Mouse (Mus musculus): ENCODE measurements at regions not wholly inside any gene's neighbourhood (a gene's known extent, or its start where the extent isn't known, plus 50 kb on each side); places are given as distances from the start of the nearest gene placed in this dataset.
A peak's percentile ranks its signal among the peaks of the same experiment; 100 is the strongest.
"Not testable (repeated sequence)": the region's sequence is repeated elsewhere in the genome, so short reads cannot be mapped to it uniquely, and the experiment has no call there.

DNA sequence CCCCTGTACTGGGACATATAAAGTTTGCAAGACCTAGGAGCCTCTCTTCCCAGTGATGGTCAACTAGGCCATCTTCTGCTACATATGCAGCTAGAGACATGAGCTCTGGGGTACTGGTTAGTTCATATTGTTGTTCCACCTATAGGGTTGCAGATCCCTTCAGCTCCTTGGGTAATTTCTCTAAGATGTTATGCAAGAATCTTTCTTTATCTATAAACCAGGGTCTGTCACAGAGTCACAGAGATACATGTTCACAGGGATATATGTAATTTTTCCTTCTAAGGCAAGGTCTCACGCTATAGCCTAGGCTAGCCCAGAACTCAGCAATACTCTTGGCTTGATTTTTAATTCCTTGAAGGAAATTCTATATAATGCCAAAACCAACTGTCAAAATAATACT lies 56.9 kb downstream of the Zfp36l1 start:
- H3K4me3 ChIP-seq; H3K9me3 ChIP-seq; H3K27ac ChIP-seq; DNase-seq (ENCODE audit: low spot score); H3K27me3 ChIP-seq (ENCODE audit: insufficient read depth, poor library complexity, severe bottlenecking); H3K36me3 ChIP-seq: not testable (repeated sequence)
- H3K4me1 ChIP-seq = peaks cover 14% of the 10 kb centered on the region
- WGBS = 93% methylated on average over 1 of the region's 1 CpGs

DNA sequence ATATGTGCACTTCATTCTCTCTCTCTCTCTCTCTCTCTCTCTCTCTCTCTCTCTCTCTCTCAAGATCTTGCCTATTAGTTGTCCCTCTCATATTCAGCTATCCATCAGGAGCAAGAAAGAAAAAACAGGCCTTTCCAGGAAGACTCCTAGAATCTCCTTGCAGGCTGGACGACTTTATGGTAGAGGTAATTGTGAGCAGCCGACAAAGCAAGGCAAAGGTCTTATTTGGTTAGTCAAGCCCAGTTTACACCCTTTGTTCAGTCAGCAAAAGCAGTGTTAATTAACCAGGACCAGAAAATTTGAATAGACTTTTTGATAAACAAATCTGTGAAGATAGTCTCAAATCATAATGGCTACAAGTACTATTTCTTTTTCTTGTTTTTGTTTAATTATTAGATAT lies 57.4 kb downstream of the Zfp36l1 start:
- Histone ChIP-seq H3K4me3 (no peak overlapping the region), H3K36me3 (no peaks in the 10 kb centered on the region), H3K4me1 (peaks cover 9% of the 10 kb centered on the region), H3K27me3 (ENCODE audit: insufficient read depth, poor library complexity, severe bottlenecking) (no peaks in the 10 kb centered on the region), H3K27ac (no peak overlapping the region), H3K9me3 (no peaks in the 10 kb centered on the region)
- no peak for DNase-seq (ENCODE audit: low spot score)
- 71% methylated on average over 2 of the region's 2 CpGs for WGBS

DNA sequence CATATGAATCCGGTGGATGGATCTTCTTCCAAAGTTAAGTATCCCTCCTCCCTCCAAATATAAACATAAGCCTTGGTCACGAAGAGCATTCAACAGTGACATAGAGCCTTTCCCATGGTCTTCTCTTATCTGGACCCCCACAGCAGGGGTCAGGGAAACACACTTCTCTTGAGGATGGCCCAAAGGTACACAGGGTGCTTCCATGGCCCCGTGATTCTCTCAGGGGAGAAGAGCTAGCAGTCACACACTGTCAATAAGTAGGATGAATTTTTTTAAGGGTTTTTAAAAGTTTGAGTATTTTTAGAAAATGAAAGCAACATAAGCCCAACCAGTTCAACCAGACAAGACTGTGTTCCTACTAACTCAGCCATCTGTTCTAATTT lies 58.2 kb downstream of the Zfp36l1 start:
- no peak for DNase-seq (ENCODE audit: low spot score)
- no peaks in the 10 kb centered on the region for H3K36me3 ChIP-seq
- peaks cover 1% of the 10 kb centered on the region for H3K4me1 ChIP-seq
- H3K4me3 ChIP-seq = no peak overlapping the region
- H3K27ac ChIP-seq = no peak overlapping the region
- 81% methylated on average over 3 of the region's 3 CpGs for WGBS
- H3K27me3 ChIP-seq (ENCODE audit: insufficient read depth, poor library complexity, severe bottlenecking) = no peaks in the 10 kb centered on the region
- no peaks in the 10 kb centered on the region for H3K9me3 ChIP-seq

DNA sequence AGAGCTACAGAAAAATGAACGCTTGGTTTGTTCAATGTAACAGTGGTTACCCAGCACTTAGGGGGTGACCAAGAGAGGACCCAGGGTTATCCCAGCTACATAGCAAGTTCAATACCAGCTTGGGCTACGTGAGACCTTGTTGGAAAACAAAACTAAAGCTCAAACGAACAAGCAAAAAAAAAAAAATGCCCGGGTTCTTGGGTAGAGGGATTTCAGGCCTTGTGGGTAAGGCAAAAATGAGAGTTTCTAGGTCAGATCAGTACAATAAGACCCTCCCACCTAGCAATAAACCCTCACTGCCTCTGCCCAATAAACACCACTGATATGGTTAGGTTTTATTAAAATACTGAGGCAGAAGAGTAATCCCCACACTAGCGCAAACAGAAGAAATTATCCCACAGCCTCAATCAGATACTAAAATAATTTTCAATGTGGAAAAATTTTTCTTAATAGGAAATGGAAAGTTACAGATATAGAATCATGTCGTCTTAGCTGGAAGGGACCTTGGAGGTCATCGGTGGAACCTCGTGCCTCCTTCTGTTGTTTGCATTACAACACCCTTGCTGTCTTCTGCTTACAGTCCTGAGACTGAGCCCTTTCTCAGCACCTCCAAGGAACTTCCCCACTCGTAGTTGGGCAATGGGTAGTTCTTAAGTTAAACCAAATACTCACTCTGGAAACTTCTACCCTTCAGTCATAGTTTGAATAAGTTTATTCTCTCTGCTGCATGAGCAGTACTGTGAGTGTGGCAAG lies 58.7 kb downstream of the Zfp36l1 start:
- WGBS = 82% methylated on average over 9 of the region's 9 CpGs
- Histone ChIP-seq H3K4me1 (no peaks in the 10 kb centered on the region), H3K4me3 (no peak overlapping the region), H3K36me3 (no peaks in the 10 kb centered on the region), H3K27me3 (ENCODE audit: insufficient read depth, poor library complexity, severe bottlenecking) (no peaks in the 10 kb centered on the region), H3K27ac (no peak overlapping the region), H3K9me3 (no peaks in the 10 kb centered on the region)
- DNase-seq (ENCODE audit: low spot score) = no peak

DNA sequence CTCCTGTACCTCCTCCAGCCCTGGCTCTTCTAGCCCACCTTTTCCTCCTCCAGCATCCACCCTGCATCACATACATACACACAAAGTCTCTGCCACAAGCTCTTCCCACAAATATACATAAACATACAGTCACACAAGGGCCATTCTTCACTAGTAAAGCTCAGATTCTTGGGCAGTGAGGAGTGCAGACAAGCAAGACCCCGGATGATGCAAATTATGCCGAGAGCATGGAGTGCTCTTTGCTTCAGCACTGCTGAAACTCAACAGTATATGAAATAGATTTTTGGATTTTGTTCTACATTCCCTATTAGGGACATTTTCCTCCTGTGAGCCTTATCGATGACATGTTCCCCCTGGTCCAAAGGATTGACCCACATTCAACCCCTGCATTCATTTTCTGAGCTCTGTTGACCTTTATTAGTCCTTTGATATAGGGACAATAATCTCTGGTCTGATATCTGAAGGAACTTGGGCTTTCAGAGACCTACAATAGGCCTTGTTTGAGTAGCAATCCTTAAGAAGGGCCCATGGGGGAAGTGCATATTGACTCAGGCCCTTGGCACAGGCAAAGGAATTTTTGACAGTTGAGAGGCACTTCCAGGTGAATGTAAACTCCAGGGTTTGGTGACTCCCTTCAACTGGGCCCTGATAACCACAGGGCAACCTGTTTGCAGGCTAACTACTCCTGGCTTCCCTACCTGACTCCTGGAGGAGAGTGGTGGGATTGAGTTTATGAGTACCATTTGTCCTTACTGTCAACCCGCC lies 64.4 kb downstream of the Zfp36l1 start:
- 80% methylated on average over 4 of the region's 4 CpGs for WGBS
- Histone ChIP-seq H3K36me3 (no peaks in the 10 kb centered on the region), H3K27ac (no peak overlapping the region), H3K9me3 (no peaks in the 10 kb centered on the region), H3K4me1 (peaks cover 14% of the 10 kb centered on the region), H3K4me3 (no peak overlapping the region), H3K27me3 (ENCODE audit: insufficient read depth, poor library complexity, severe bottlenecking) (no peaks in the 10 kb centered on the region)
- no peak for DNase-seq (ENCODE audit: low spot score)

DNA sequence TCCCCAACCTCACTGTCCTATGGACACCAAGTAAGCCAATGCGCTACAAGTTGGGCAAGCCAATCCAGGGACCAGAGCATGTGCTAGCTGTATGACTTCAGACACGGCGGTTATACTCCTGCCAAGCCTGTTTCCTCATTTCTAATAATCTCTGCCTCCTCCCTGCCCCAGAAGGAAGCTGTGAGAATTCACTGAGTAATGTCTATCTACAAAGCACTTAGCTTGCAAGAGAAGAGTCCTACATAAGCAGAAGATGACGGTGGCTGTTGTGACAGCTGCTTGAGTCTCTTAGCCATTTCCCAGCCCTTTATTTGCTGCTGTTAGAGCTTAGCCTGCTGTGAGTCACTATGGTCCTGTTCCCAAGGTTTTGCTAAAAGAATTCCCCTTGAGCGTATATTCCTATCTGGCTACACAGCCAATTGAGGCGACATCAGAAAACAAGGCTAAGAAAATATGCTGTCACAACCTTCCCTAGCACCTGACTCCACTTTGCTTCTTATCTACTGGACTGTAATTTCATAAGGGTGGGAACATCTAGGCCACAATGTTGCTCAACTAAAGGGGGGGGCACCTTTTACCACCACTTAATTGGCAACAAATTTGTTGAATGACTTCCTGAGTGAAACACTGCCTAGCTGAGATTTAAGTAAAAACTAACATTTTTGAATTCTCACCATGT lies 66.0 kb downstream of the Zfp36l1 start:
- Histone ChIP-seq H3K4me3 (no peak overlapping the region), H3K36me3 (no peaks in the 10 kb centered on the region), H3K4me1 (peaks cover 23% of the 10 kb centered on the region), H3K27me3 (ENCODE audit: insufficient read depth, poor library complexity, severe bottlenecking) (no peaks in the 10 kb centered on the region), H3K9me3 (no peaks in the 10 kb centered on the region), H3K27ac (peak overlapping the region; percentile 26)
- WGBS = 56% methylated on average over 6 of the region's 6 CpGs
- no peak for DNase-seq (ENCODE audit: low spot score)

DNA sequence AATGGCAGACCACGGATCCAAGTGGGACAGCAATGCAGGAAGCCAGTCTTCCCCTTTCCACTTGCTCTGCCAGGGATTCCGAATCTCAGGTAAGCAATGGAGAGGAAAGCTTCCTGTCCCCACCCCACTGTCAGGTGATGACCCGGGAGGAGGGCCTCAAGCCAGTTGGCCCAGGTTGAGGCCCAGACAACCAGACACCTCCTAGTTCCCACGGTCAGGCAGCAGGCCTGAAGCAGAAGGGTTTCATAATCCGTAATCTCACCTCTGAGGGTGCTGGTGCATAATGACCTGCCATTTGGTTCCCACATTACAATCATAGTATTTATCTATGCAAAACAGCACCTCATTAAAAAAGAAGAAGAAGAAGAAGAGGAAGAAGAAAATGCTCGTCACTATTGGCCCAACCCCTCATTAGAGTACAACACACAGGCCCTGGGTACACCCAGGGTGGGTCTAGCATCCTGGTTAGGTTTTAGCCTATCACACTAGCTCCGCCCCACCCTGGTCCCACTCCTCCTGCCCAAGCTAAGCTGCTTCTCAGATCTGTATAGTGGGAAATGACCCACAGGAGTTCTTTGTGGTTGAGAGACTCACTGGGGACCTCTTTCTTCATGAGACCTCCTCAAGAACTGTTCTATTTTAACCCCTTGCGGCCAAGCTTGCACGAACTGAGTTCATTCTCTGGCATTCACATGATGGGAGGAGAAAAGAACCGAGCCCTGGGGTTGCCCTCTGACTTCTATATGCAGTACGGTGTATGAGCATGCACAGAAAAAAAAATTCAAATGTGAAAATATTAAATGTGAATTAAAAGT lies 71.1 kb downstream of the Zfp36l1 start:
- Histone ChIP-seq H3K4me3 (no peak overlapping the region), H3K27me3 (ENCODE audit: insufficient read depth, poor library complexity, severe bottlenecking) (no peaks in the 10 kb centered on the region), H3K27ac (peak overlapping the region; percentile 16; the same call in 1 of the 2 replicates), H3K4me1 (peaks cover 36% of the 10 kb centered on the region), H3K36me3 (no peaks in the 10 kb centered on the region), H3K9me3 (no peaks in the 10 kb centered on the region)
- WGBS = 84% methylated on average over 11 of the region's 11 CpGs
- no peak for DNase-seq (ENCODE audit: low spot score)

DNA sequence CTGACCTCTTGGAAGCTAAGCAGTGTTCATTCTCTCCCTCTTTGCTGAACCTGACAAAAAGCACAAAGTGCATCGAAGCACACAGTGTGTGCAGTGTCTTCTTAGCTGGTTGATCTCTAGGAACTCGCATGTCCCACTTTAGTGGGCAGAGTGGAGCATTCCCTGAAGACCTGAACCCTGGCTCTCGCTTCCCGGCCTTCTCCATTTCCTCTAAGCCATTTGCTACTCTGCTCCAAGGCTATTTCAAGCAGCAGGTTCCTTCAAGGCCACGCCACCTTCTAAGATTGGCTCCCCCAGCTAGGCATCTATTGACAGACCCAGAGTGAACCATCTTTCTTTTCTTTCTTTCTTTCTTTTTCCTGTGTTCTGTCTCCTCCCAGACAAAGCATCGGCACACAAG lies 71.8 kb downstream of the Zfp36l1 start:
- Histone ChIP-seq H3K36me3 (no peaks in the 10 kb centered on the region), H3K4me1 (peaks cover 39% of the 10 kb centered on the region), H3K27me3 (ENCODE audit: insufficient read depth, poor library complexity, severe bottlenecking) (no peaks in the 10 kb centered on the region), H3K9me3 (no peaks in the 10 kb centered on the region), H3K4me3 (no peak overlapping the region), H3K27ac (no peak overlapping the region)
- WGBS = 82% methylated on average over 6 of the region's 6 CpGs
- DNase-seq (ENCODE audit: low spot score) = no peak

DNA sequence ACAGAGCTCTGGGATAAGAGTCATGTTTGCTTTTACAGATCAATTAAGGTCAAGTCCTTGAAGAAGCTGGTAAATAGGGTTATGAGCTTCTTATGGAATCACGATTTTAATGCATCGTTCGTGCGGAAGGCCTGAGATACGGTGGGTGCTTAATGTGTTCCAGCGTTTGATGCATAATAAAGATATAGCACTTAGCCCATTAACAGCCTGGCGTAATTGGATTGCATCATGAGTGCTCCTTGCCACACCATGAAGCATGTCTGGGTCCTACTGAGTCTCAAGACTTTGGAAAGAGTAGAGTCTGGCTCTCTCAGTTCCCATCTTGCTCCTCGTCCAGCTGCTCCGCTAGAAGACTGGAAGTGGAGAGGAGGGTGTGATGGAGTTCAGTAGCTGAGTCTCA lies 72.6 kb downstream of the Zfp36l1 start:
- no peak for DNase-seq (ENCODE audit: low spot score)
- Histone ChIP-seq H3K27ac (no peak overlapping the region), H3K9me3 (no peaks in the 10 kb centered on the region), H3K4me3 (no peak overlapping the region), H3K4me1 (peaks cover 46% of the 10 kb centered on the region), H3K27me3 (ENCODE audit: insufficient read depth, poor library complexity, severe bottlenecking) (no peaks in the 10 kb centered on the region), H3K36me3 (no peaks in the 10 kb centered on the region)
- 92% methylated on average over 9 of the region's 9 CpGs for WGBS

DNA sequence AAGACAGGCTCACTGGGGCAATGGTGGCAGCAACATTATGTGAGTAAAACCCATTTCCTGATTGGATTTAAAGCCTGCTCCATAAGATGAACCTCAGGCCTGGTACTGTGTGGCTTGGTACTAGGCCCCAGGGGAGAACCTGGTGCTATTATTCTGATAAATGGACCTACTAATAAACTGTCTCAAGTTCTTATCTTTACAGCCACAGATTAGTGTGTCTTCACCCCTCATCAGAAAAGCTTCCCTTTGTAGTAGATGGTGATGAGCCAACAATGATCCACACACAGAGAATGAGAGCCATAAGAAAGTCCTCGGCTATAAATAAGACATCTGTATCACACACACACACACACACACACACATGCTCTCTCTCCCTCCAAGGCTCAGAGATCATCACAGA lies 73.7 kb downstream of the Zfp36l1 start:
- Histone ChIP-seq H3K9me3 (no peaks in the 10 kb centered on the region), H3K27me3 (ENCODE audit: insufficient read depth, poor library complexity, severe bottlenecking) (no peaks in the 10 kb centered on the region), H3K4me3 (no peak overlapping the region), H3K4me1 (peaks cover 55% of the 10 kb centered on the region), H3K27ac (no peak overlapping the region), H3K36me3 (no peaks in the 10 kb centered on the region)
- WGBS = 56% methylated on average over 1 of the region's 1 CpGs
- DNase-seq (ENCODE audit: low spot score) = no peak

DNA sequence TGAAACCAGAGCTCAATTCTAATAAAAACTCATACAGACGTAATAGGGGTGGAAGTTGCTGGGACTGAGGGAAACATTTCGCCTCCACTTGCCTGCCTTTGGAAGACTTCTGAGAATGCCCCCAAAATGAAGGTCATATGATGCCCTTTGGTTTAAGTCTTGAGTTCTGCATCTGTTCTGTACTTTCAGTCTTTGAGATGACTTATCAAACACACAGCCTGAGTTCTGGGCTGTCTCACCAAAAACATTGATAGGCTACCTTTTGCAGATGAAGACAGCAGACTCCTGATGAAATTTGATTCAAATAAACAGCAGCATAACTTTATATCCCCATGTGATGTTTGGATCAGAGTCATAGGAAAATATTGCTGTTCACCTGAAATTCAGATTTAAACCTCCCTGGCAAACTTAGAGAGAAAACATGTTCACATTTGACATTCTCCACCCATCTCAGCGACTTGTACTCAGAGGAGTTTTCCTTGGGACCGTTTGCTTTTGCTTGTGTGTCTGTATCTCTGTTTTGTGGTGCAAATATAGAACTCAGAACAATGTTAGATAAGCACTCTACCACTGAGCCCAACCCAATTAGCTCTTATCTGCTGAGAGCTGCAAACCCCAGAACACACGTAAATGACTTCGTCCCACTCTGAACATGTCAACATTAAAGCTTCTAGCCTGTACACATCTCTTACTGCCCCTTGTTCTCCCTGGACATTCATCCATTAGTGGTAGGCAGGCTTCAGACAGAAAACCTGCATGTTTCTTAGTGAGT lies 77.1 kb downstream of the Zfp36l1 start:
- no peaks in the 10 kb centered on the region for H3K36me3 ChIP-seq
- H3K27ac ChIP-seq = peak overlapping the region; percentile 22; the same call in 1 of the 2 replicates
- DNase-seq (ENCODE audit: low spot score) = no peak
- no peak overlapping the region for H3K4me3 ChIP-seq
- peaks cover 41% of the 10 kb centered on the region for H3K4me1 ChIP-seq
- H3K9me3 ChIP-seq = no peaks in the 10 kb centered on the region
- 39% methylated on average over 6 of the region's 6 CpGs for WGBS
- H3K27me3 ChIP-seq (ENCODE audit: insufficient read depth, poor library complexity, severe bottlenecking) = no peaks in the 10 kb centered on the region

DNA sequence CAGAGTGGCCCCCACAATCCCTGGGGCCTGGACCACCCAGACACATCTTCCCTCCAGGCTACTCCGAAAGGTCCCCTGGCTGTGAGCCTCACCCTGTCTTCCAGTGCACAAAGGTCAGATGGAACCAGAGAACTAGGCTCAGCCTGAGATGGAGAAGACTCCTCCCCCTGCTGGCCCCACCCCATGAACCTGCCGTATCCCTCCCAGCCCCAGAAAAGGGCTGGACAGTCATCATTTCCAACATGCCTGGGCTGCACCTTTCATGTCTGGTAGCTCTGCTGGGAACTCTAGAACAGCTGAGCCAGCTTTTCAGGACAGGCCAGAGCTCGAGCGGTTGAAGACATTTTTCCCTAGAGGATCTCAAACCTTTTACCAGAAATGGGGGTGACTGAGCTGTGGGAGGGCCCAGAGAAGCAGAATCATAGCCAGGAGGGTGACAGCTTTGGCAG lies 77.8 kb downstream of the Zfp36l1 start:
- H3K9me3 ChIP-seq = no peaks in the 10 kb centered on the region
- no peaks in the 10 kb centered on the region for H3K27me3 ChIP-seq (ENCODE audit: insufficient read depth, poor library complexity, severe bottlenecking)
- no peak for DNase-seq (ENCODE audit: low spot score)
- H3K27ac ChIP-seq = 0 out of 2 replicates have a peak overlapping the region, but pooled peaks have one; percentile 49
- H3K4me1 ChIP-seq = peaks cover 41% of the 10 kb centered on the region
- whole genome bisulfite sequencing = 58% methylated on average over 4 of the region's 4 CpGs
- no peak overlapping the region for H3K4me3 ChIP-seq
- no peaks in the 10 kb centered on the region for H3K36me3 ChIP-seq
